Comparison of ENCODE assay signal across 10 mouse cellular contexts in the genomic region with DNA sequence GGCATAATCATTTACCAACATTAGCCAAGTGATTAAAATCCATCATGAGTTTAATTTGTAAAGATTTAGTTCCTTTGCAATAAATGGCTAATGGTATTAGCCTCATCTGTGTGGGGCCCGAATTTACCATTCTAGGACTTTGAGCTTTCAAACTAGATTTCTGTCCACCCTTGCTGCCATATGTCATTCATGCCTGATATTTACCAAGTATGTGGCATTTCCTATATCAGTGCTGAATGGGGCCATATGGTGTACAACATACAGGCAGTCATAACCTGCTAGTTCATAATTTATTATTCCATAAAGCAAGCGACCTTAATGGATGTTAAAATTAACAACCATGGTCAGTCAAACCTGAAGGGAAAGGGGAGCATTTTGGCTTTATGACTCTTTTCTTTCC. TPM values are rescaled to one million over a fixed set of nuclear protein-coding genes. Genes with fewer than 3 reads are reported as not detected.
A peak's percentile ranks its signal among the peaks of the same experiment; 100 is the strongest.
DNase-seq lines count a peak whose midpoint lies in the region; ATAC-seq and TF ChIP-seq lines count a peak whose summit lies in the region.
"Had no signal": no experiment of that assay in that cellular context is flagged by ENCODE, and none has a peak within 500 bp of the region (broad histone marks: within the 10 kb centered on the region; RNA-seq: fewer than 3 reads in every experiment).

No protein-coding gene starts in this region.

- intact Hi-C loops in heart, postnatal 25 days (cut with DNase I) = loop anchor here (1.0 kb wide), 2 partner anchors 134 to 262 kb away; no protein-coding TSS in a partner anchor

- no peaks in the 10 kb centered on the region for H3K27me3 ChIP-seq in heart, postnatal 0 days (ENCODE audit: control insufficient read depth, insufficient read depth, low read length)
- no peaks in the 10 kb centered on the region for H3K27me3 ChIP-seq in embryonic facial prominence, embryonic 15.5 days
- H3K27me3 ChIP-seq in hindbrain, postnatal 0 days (ENCODE audit: insufficient read depth, low read length) = no peaks in the 10 kb centered on the region
- no peaks in the 10 kb centered on the region for H3K27me3 ChIP-seq in midbrain, postnatal 0 days (ENCODE audit: insufficient read depth, low read length)

- peak overlapping the region; percentile 50 for H3K4me2 ChIP-seq in heart, postnatal 0 days (ENCODE audit: low read depth, low read length)
- H3K4me2 ChIP-seq in embryonic facial prominence, embryonic 15.5 days (replicated peaks) = 0 out of 2 replicates have a peak overlapping the region, but pooled peaks have one; percentile 21
- H3K4me2 ChIP-seq in hindbrain, postnatal 0 days (ENCODE audit: low read depth, low read length) = peak overlapping the region; percentile 42
- H3K4me2 ChIP-seq in midbrain, postnatal 0 days (ENCODE audit: low read depth, low read length, poor library complexity, severe bottlenecking) = peak overlapping the region; percentile 15; the same call in 1 of the 2 replicates

- H3K36me3 ChIP-seq in heart, postnatal 0 days (replicated peaks; ENCODE audit: control insufficient read depth, insufficient read depth, low read length) = no peaks in the 10 kb centered on the region
- H3K36me3 ChIP-seq in embryonic facial prominence, embryonic 15.5 days = no peaks in the 10 kb centered on the region
- no peaks in the 10 kb centered on the region for H3K36me3 ChIP-seq in hindbrain, postnatal 0 days (ENCODE audit: insufficient read depth, low read length)
- H3K36me3 ChIP-seq in midbrain, postnatal 0 days (ENCODE audit: insufficient read depth, low read length) = no peaks in the 10 kb centered on the region

- H3K27ac ChIP-seq in heart, postnatal 0 days (ENCODE audit: low read depth) = no peak overlapping the region
- H3K27ac ChIP-seq in embryonic facial prominence, embryonic 15.5 days (replicated peaks) = no peak overlapping the region
- H3K27ac ChIP-seq in hindbrain, postnatal 0 days = no peak overlapping the region
- H3K27ac ChIP-seq in midbrain, postnatal 0 days (ENCODE audit: low read depth, low read length) = no peak overlapping the region

- no peak for TF ChIP-seq EP300 in heart, postnatal 0 days (IDR thresholded peaks at IDR 0.05; ENCODE audit: low read depth)

- ATAC-seq in heart, postnatal 0 days (ENCODE audit: insufficient read depth, low read depth) = no peak
- no peak for ATAC-seq in embryonic facial prominence, embryonic 15.5 days (ENCODE audit: insufficient number of reproducible peaks, low FRiP score, low TSS enrichment, low read depth)
- no peak for ATAC-seq in hindbrain, postnatal 0 days
- ATAC-seq in midbrain, postnatal 0 days (ENCODE audit: low FRiP score) = no peak

- DNase-seq in heart, postnatal 0 days (ENCODE audit: low spot score) = no peak
- no peak for DNase-seq in heart, postnatal 25 days (ENCODE audit: low spot score)
- DNase-seq in hindbrain, postnatal 0 days (ENCODE audit: low spot score) = no peak
- no peak for DNase-seq in midbrain, postnatal 0 days (ENCODE audit: low spot score)
- no peak for DNase-seq in adipocyte (ENCODE audit: low spot score)
- no peak for DNase-seq in layer of hippocampus, postnatal 10 days (ENCODE audit: low spot score in 2 of 2)
- no peak for DNase-seq in testis, postnatal 10 days (ENCODE audit: low spot score)
- DNase-seq: thymus, adult 18-20 months had no signal

- H3K9ac ChIP-seq in heart, postnatal 0 days (replicated peaks; ENCODE audit: low read depth, low read length) = no peak overlapping the region
- no peak overlapping the region for H3K9ac ChIP-seq in embryonic facial prominence, embryonic 15.5 days
- no peak overlapping the region for H3K9ac ChIP-seq in hindbrain, postnatal 0 days (replicated peaks; ENCODE audit: low read length)
- H3K9ac ChIP-seq in midbrain, postnatal 0 days (replicated peaks; ENCODE audit: low read length, poor library complexity, severe bottlenecking) = no peak overlapping the region

- WGBS in heart, postnatal 0 days = 74% methylated on average over 2 of the region's 2 CpGs
- 66% methylated on average over 2 of the region's 2 CpGs for WGBS in embryonic facial prominence, embryonic 15.5 days
- WGBS in hindbrain, postnatal 0 days = 67% methylated on average over 2 of the region's 2 CpGs
- 80% methylated on average over 2 of the region's 2 CpGs for WGBS in midbrain, postnatal 0 days

- H3K4me3 ChIP-seq in heart, postnatal 0 days (ENCODE audit: low read depth, low read length) = peak overlapping the region; percentile 29; the same call in 1 of the 2 replicates
- H3K4me3 ChIP-seq in embryonic facial prominence, embryonic 15.5 days (replicated peaks) = no peak overlapping the region
- no peak overlapping the region for H3K4me3 ChIP-seq in hindbrain, postnatal 0 days (ENCODE audit: low read length)
- H3K4me3 ChIP-seq in midbrain, postnatal 0 days (ENCODE audit: low read depth, low read length) = no peak overlapping the region

- no peak for TF ChIP-seq CTCF in heart, postnatal 0 days (IDR thresholded peaks at IDR 0.05; ENCODE audit: low read depth)
- TF ChIP-seq CTCF in hindbrain, postnatal 0 days (IDR thresholded peaks at IDR 0.05; ENCODE audit: low read depth) = no peak
- TF ChIP-seq CTCF in midbrain, postnatal 0 days (IDR thresholded peaks at IDR 0.05) = no peak

- H3K4me1 ChIP-seq in heart, postnatal 0 days (ENCODE audit: control insufficient read depth, insufficient read depth) = no peaks in the 10 kb centered on the region; the same call in 1 of the 2 replicates
- no peaks in the 10 kb centered on the region for H3K4me1 ChIP-seq in embryonic facial prominence, embryonic 15.5 days
- no peaks in the 10 kb centered on the region for H3K4me1 ChIP-seq in hindbrain, postnatal 0 days (ENCODE audit: insufficient read depth, low read length)
- no peaks in the 10 kb centered on the region for H3K4me1 ChIP-seq in midbrain, postnatal 0 days (ENCODE audit: insufficient read depth, low read length)

- no peaks in the 10 kb centered on the region for H3K9me3 ChIP-seq in heart, postnatal 0 days (replicated peaks; ENCODE audit: control insufficient read depth, low read length)
- no peaks in the 10 kb centered on the region for H3K9me3 ChIP-seq in embryonic facial prominence, embryonic 15.5 days (replicated peaks)
- no peaks in the 10 kb centered on the region for H3K9me3 ChIP-seq in hindbrain, postnatal 0 days (ENCODE audit: low read length)
- no peaks in the 10 kb centered on the region for H3K9me3 ChIP-seq in midbrain, postnatal 0 days (ENCODE audit: low read length)

RNA-seq across cellular contexts. Expression of a gene that starts 55.8 kb away (rescaled TPM):
- 1.5 TPM in 1 of 2 replicates, not detected in the other for total RNA-seq in heart, postnatal 0 days (2014; rRNA removed; ENCODE audit: low replicate concordance)
- polyA plus RNA-seq in heart, postnatal 0 days (2015; fragmentation: Nextera tagmentation; extraction: Ambion mirVana) = 0.44 and 1.4 TPM in 2 replicates
- total RNA-seq in heart, postnatal 25 days (2021) = 1 to 10 TPM in 1 of 2 experiments, under 1 TPM in 1; 0.70 to 1.5 TPM
- 3.3 and 4.0 TPM in 2 replicates for polyA plus RNA-seq in embryonic facial prominence, embryonic 15.5 days (2015; fragmentation: Nextera tagmentation; extraction: Ambion mirVana)
- 0.40 and 2.1 TPM in 2 replicates for total RNA-seq in hindbrain, postnatal 0 days (2014; rRNA removed)
- polyA plus RNA-seq in hindbrain, postnatal 0 days (2015; fragmentation: Nextera tagmentation; extraction: Ambion mirVana) = 2.5 and 3.3 TPM in 2 replicates
- total RNA-seq in midbrain, postnatal 0 days (2014; rRNA removed) = 0.11 and 0.47 TPM in 2 replicates
- 0.72 and 1.5 TPM in 2 replicates for polyA plus RNA-seq in midbrain, postnatal 0 days (2015; fragmentation: Nextera tagmentation; extraction: Ambion mirVana)
- 1 to 10 TPM; 3.4 to 4.7 TPM for total RNA-seq in layer of hippocampus, postnatal 10 days (2021)

RNA-seq across cellular contexts. Expression of a gene that starts 55.8 kb away (rescaled TPM):
- total RNA-seq in heart, postnatal 0 days (2014; rRNA removed; ENCODE audit: low replicate concordance) = not detected in 2 replicates
- polyA plus RNA-seq in heart, postnatal 0 days (2015; fragmentation: Nextera tagmentation; extraction: Ambion mirVana) = not detected in 2 replicates
- total RNA-seq in heart, postnatal 25 days (2021) = not detected
- polyA plus RNA-seq in embryonic facial prominence, embryonic 15.5 days (2015; fragmentation: Nextera tagmentation; extraction: Ambion mirVana) = 4.3 and 4.7 TPM in 2 replicates
- 42.4 and 56.0 TPM in 2 replicates for total RNA-seq in hindbrain, postnatal 0 days (2014; rRNA removed)
- 85.9 and 96.3 TPM in 2 replicates for polyA plus RNA-seq in hindbrain, postnatal 0 days (2015; fragmentation: Nextera tagmentation; extraction: Ambion mirVana)
- 3.5 and 16.6 TPM in 2 replicates for total RNA-seq in midbrain, postnatal 0 days (2014; rRNA removed)
- polyA plus RNA-seq in midbrain, postnatal 0 days (2015; fragmentation: Nextera tagmentation; extraction: Ambion mirVana) = 4.1 and 6.2 TPM in 2 replicates
- total RNA-seq in layer of hippocampus, postnatal 10 days (2021) = 10 to 100 TPM; 56.3 to 66.3 TPM
- total RNA-seq: gastrocnemius, postnatal 36 days had no signal
